Mouse (Mus musculus) stomach, embryonic 14.5 days (tissue): ENCODE measurements around the gene Osbp. TPM values are rescaled to one million over a fixed set of nuclear protein-coding genes. Genes with fewer than 3 reads are reported as not detected.
A peak's percentile ranks its signal among the peaks of the same experiment; 100 is the strongest.

Source experiments
- ATAC-seq: fragments of 200-750 bp; cut with Nextera tagmentation; 2 replicates; pipeline ENCODE4 v1.8.0; 2017; ENCODE audit warnings: low read depth, moderate TSS enrichment; ENCODE audit not compliant: insufficient number of reproducible peaks, insufficient read depth, low FRiP score
- H3K27ac ChIP-seq: fragments of 300-500 bp; sonication (generic); 2 replicates; pipeline ENCODE4 v1.5.1; 2014; ENCODE audit warnings: mild to moderate bottlenecking, low read length, moderate library complexity, mixed read lengths
- H3K27me3 ChIP-seq: fragments of 300-500 bp; sonication (generic); 2 replicates; pipeline ENCODE4 v1.6.1; 2014; ENCODE audit warnings: low read length, control low read depth, mixed read lengths; ENCODE audit not compliant: control insufficient read depth, insufficient read depth
- H3K36me3 ChIP-seq: fragments of 300-500 bp; sonication (generic); 2 replicates; pipeline ENCODE4 v1.6.1; 2014; ENCODE audit warnings: mild to moderate bottlenecking, control low read depth, low read length, moderate library complexity, mixed read lengths; ENCODE audit not compliant: control insufficient read depth, insufficient read depth
- H3K4me1 ChIP-seq: fragments of 300-500 bp; sonication (generic); 2 replicates; pipeline ENCODE4 v1.6.1; 2014; ENCODE audit warnings: low read length, control low read depth, mixed read lengths; ENCODE audit not compliant: control insufficient read depth, insufficient read depth
- H3K4me2 ChIP-seq: fragments of 300-500 bp; sonication (generic); replicated peaks from 2 replicates; pipeline ENCODE4 v1.6.1; 2014; ENCODE audit warnings: low read depth, low read length, control low read depth
- H3K4me3 ChIP-seq: fragments of 300-500 bp; sonication (generic); 2 replicates; pipeline ENCODE4 v1.5.1; 2014; ENCODE audit warnings: low read depth, low read length, control low read depth
- H3K9ac ChIP-seq: fragments of 300-500 bp; sonication (generic); replicated peaks from 2 replicates; pipeline ENCODE4 v1.6.1; 2014; ENCODE audit warnings: low read depth, mild to moderate bottlenecking, control low read depth, low read length, moderate library complexity, mixed read lengths
- H3K9me3 ChIP-seq: fragments of 300-500 bp; sonication (generic); 2 replicates; pipeline ENCODE4 v1.6.1; 2016; ENCODE audit warnings: low read depth, low read length, control low read depth; ENCODE audit not compliant: control insufficient read depth
- WGBS: fragments of 180-500 bp; shearing (Covaris S2); extraction: QIAGEN DNeasy Blood & Tissue Kit; methylation state at CpG from one replicate; pipeline ENCODE4 v1.1.7; 2014; 5-methylcytosine and 5-hydroxymethylcytosine counted together
- polyA plus RNA-seq: library from polyadenylated mRNA; unstranded; fragments of >200 nt; fragmentation: Nextera tagmentation; extraction: Ambion mirVana; gene quantifications from 2 replicates; pipeline ENCODE4 v1.2.1, GENCODE M21; 2014

Osbp gene
- polyA plus RNA-seq, 1 experiment from 2014 or later, result 10.9 TPM

DNA sequence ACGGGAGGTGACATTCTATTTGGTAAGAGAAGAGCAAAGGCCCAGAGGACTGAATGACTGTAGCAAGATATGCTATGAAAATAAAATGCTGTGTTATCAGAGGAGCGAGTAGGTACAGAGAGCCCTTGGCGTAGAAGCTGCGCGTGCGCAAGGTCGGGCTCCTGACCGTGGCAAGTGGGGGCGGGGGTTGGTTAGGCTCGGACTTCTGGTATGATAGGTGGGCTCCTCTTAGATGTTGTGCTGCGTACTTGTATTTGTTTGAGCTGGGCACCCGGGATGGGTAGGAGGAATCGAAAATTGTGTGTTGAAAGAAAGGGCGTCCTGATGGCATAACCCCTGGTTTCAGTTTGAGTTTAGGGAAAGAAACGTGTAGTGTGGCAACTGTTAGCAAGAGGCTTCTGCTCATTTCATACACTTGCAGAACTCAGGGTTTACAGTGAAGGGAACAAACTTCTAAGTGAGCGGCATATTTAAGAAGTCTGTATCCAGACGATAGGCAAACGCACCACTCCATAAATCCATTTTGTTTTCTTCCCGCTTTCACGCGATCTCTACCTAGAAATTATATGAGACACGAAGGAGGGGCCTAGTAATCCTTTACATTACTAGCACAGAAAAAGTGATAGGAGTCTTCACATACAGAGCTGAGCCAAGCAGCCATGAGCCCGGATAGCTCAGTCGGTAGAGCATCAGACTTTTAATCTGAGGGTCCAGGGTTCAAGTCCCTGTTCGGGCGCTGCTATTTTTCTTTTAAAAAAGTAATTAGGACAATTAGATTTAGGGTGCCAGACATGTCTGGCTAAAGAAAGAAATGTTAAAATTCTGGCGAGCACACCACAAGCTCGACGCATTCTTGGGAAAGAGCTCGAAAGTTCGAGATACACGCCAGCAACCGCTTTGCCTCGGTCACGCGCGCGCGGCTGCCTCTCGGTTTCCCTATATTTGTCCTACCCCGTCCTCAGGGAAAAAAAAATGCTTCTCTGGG is 39.9 kb downstream of the Osbp start:
- peaks cover 23% of the 10 kb centered on the region; the same call in 1 of the 2 replicates for H3K4me1 ChIP-seq
- peak overlapping the region; percentile 48 for H3K4me2 ChIP-seq
- no peaks in the 10 kb centered on the region for H3K27me3 ChIP-seq
- ATAC-seq, result peak; percentile 70
- no peaks in the 10 kb centered on the region for H3K9me3 ChIP-seq
- peak overlapping the region; percentile 64 for H3K4me3 ChIP-seq
- H3K36me3 ChIP-seq, result no peaks in the 10 kb centered on the region
- WGBS, result under 1% methylated on average over 41 of the region's 41 CpGs
- H3K27ac ChIP-seq, result peak overlapping the region; percentile 56; the same call in 1 of the 2 replicates
- peak overlapping the region; percentile 36 for H3K9ac ChIP-seq

DNA sequence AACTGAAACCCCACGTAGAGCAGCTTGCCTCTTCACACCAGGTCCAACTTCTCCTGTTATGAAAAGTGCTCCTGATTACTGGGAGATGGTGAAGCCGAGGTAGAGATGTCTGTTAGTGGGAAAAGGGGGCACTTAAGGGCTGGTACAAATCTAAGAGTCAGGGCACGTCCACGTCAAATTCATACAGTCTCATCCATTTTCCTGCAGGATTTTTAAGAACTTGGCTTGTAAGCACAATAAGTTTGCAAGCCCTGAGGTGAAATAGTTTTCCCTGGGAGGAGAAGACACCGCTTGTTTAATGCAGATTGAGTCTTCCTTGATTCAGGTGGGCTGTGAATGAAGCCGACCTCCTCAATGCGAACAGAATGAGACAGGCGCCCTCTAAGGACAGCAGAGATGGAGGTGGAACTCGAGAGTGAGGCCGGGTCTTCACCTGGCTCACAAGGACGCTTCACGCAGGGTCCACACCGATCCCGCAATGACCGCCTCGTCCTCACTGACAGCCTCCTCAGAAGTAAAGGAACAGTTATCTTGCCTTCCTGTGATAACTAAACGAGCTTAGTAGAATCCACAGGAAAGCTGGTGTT is 40.7 kb downstream of the Osbp start:
- Histone ChIP-seq H3K9me3 (no peaks in the 10 kb centered on the region), H3K27ac (peak overlapping the region; percentile 56; the same call in 1 of the 2 replicates), H3K9ac (peak overlapping the region; percentile 36; the same call in 1 of the 2 replicates), H3K36me3 (no peaks in the 10 kb centered on the region), H3K4me2 (peak overlapping the region; percentile 48), H3K4me3 (peak overlapping the region; percentile 64), H3K27me3 (no peaks in the 10 kb centered on the region), H3K4me1 (peaks cover 23% of the 10 kb centered on the region; the same call in 1 of the 2 replicates)
- 2% methylated on average over 17 of the region's 17 CpGs for WGBS
- no peak for ATAC-seq

DNA sequence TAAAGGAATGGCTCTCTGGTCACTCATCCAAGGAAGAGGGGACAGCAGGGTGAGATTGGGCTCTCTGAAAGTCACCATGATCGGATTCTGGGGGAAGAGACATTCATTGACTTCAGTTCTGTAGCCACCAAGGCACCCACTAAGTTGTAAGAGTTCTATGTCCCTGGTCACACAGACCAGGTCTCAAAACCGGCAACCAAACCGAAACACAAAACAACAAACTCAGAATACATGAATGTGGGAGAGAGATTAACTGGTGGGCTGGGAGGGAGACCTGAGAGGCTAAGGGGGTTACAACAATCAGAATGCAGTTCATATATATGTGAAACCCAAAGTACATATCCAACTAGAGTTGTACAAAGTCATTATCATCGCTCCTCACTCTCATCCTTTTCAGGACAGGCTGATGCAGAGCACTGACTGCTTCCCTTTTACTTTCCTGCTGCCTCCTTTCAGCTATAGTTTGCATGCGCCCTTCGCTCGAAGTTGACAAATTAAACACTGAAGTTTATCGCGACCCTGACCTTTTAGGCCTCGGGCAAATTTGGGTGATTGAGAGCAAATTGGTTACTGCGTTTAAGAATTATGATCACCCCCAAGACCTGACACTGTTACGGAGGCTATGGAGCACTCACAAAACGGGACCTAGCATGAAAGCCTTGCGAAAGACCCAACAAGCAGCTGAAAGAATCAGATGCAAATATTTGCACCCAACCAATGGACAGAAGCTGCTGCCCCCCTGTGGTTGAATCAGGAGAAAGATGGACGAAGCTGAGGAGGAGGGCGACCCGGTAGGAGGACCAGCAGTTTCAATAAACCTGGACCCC is 41.6 kb downstream of the Osbp start:
- Histone ChIP-seq H3K27ac (no peak overlapping the region), H3K9ac (peak overlapping the region; percentile 36; the same call in 1 of the 2 replicates), H3K9me3 (no peaks in the 10 kb centered on the region)

DNA sequence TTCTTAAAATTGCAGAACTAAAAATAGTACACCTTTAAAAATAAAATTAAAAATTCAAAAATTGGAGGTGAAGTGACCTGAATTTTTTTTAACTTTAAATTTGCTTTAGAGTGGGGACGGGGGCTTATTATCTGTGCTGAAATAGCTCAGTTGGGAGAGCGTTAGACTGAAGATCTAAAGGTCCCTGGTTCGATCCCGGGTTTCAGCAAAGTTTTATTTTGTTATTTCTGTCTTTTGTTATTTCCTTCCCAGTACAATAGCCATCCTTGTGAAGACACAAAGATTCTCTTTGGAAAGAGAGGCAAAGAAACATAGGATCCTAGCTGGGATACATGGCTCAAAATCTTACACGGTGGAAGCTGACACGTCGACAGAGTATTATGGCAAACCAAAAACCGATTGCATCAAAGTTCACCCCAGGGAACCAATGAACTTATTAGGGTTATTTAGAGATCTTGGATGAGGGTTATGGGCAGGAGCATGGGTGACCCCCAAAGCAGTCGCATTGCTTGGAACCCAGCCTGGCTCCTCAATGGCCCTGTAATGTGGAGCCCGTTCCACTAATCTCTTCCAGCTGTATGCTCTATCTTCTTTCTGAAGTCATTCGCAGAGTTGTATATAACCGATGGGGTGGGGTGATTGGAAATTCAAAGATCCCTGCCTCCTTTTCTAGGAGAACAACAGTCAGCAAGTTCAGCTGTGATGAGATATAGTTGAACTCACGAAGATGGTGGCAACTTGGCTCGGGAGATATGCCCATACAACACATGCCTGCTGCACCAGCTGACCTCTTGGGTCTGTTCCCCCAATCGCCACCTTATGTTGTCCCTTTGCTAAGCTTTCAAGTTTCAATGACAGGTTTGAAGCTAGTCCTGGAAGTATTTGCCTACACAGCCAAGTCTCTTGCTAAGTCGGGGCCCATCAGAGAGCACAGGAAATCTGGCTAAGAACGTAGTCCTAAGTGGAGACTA is 43.0 kb downstream of the Osbp start:
- H3K27ac ChIP-seq, result peak overlapping the region; percentile 67; the same call in 1 of the 2 replicates
- no peaks in the 10 kb centered on the region for H3K36me3 ChIP-seq
- no peaks in the 10 kb centered on the region for H3K9me3 ChIP-seq
- H3K27me3 ChIP-seq, result no peaks in the 10 kb centered on the region
- WGBS, result 27% methylated on average over 17 of the region's 17 CpGs
- 0 out of 2 replicates have a peak overlapping the region, but pooled peaks have one; percentile 4 for H3K4me2 ChIP-seq
- peaks cover 20% of the 10 kb centered on the region; the same call in 1 of the 2 replicates for H3K4me1 ChIP-seq
- no peak overlapping the region for H3K9ac ChIP-seq
- ATAC-seq, result no peak
- 0 out of 2 replicates have a peak overlapping the region, but pooled peaks have one; percentile 62 for H3K4me3 ChIP-seq

More for the DNA sequence above, 41.6 kb downstream of the Osbp start:
- Histone ChIP-seq H3K27me3 (no peaks in the 10 kb centered on the region), H3K4me2 (peak overlapping the region; percentile 48), H3K4me3 (peak overlapping the region; percentile 64), H3K4me1 (peaks cover 21% of the 10 kb centered on the region; the same call in 1 of the 2 replicates), H3K36me3 (no peaks in the 10 kb centered on the region)
- ATAC-seq, result no peak
- 15% methylated on average over 17 of the region's 17 CpGs for WGBS

DNA sequence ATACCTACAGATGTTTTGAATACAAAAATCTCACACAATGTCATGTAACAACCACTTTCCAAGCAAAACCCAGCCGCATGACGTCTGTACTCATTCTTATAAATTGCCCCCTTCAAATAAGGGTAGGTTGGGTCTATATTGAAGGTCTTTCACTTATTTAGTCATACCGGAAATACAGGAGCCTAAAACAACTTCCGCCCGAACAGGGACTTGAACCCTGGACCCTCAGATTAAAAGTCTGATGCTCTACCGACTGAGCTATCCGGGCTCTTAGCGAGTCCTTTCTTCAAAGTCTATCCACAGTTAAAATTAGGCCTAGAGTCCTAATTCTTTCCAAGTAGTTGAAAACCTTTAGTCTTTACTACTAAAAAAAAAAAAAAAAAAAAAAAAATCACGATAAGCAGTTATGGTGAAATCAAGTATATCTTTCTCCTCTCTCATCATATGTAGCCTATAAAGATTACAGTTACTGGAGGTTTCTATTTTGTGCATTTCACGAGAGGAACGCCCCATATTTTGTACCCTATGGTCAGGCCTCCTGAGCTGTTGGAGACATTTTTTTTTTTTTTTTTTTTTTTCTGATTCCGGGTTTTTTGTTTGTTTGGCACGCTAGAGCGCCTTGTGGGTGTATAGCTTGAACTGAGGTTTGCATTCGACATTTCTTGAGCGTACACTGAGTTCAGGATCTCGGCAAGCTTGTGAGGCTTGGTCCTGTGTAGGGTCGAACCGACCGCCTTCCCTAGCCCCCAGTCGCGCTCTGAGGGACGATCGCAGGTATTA is 44.0 kb downstream of the Osbp start:
- H3K4me1 ChIP-seq, result peaks cover 16% of the 10 kb centered on the region; the same call in 1 of the 2 replicates
- peak overlapping the region; percentile 62 for H3K4me3 ChIP-seq
- no peaks in the 10 kb centered on the region for H3K9me3 ChIP-seq
- no peaks in the 10 kb centered on the region for H3K27me3 ChIP-seq
- peak overlapping the region; percentile 92 for H3K27ac ChIP-seq
- peak overlapping the region; percentile 57 for H3K9ac ChIP-seq
- no peaks in the 10 kb centered on the region for H3K36me3 ChIP-seq
- 2% methylated on average over 24 of the region's 24 CpGs for WGBS
- peak overlapping the region; percentile 58 for H3K4me2 ChIP-seq
- ATAC-seq, result no peak; the same call in 1 of the 2 replicates

DNA sequence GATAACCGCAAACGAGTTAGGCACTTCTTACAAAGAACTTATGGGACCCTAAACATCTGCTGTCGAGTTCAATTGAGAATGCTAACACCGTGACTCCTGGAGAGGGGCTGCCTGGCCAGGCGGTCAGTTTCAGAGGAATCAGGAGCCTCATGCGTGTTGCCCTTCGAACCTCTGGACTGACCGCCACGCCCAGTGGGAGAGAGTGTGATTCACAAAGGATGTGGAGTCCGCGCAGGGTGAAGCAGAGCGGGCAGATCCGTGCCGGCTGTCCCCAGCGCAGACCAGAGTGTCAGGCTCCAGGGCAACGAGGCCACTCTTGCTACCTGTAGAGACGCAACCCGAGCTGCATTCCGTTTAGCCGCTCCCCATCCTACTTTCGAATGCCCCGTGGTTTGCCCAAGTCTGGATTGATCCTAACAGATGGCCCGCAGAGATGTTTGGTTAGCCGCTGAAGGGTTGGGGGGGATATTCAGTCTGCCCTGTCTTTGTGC is 44.6 kb downstream of the Osbp start:
- Histone ChIP-seq H3K4me3 (peak overlapping the region; percentile 62), H3K9ac (peak overlapping the region; percentile 57), H3K36me3 (no peaks in the 10 kb centered on the region), H3K27ac (peak overlapping the region; percentile 92), H3K4me2 (peak overlapping the region; percentile 58), H3K27me3 (no peaks in the 10 kb centered on the region), H3K4me1 (peaks cover 12% of the 10 kb centered on the region; the same call in 1 of the 2 replicates), H3K9me3 (no peaks in the 10 kb centered on the region)
- ATAC-seq, result peak; percentile 33; the same call in 1 of the 2 replicates
- under 1% methylated on average over 24 of the region's 24 CpGs for WGBS
